Mouse (Mus musculus) cerebellum, adult 2 months (tissue): ENCODE measurements around the gene Fabp6.

Experiments
- CTCF ChIP-seq: fragments of 200-500 bp; IDR thresholded peaks from 2 replicates; pipeline ENCODE4 v1.5.1; 2011; ENCODE audit warnings: low read depth, mild to moderate bottlenecking, control low read depth, low read length, moderate library complexity, borderline replicate concordance; ENCODE audit not compliant: insufficient read depth
- POLR2A ChIP-seq: fragments of 200-500 bp; IDR thresholded peaks from 2 replicates; pipeline ENCODE4 v1.6.1; 2011; ENCODE audit warnings: low read length, control low read depth, borderline replicate concordance; ENCODE audit not compliant: insufficient read depth

DNA sequence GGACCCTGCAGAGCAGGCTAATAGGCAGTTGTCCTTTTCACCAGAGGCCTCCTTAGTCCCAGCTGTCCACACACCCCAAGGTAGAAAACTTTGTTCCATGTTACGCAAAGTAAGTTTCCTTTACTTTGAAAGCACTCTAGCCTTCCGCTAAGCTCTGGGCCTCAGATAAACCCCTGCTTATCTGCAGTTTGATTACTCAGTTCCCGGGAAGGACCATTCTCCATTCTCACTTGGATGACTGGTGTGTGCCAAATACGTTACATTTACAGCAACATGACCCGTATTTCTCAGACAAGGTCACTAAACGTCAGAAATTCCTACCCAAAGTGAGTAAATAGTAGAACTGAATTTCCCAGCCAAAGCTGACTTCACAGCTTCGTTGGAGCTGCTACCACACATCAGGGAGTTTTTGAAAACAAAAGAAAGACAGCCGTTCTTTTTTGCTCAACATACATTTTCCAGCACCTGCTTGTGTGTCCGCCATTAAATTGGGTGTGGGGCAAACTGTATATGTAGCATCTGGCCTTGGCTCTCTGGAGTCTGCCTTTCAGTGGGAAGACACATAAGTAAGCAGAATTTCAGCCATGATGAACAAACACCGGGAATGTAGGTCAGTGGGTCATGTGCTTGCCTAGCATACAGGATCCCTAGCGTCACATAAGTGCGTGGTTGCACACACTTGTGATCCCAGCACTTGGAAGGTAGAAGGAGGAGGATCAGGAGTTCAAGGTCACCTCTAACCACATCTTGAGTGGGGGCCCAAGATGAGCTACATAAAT lies 52.5 kb downstream of the Fabp6 start:
- TF ChIP-seq CTCF = no peak
- no peak for TF ChIP-seq POLR2A
